Mouse (Mus musculus) CH12.LX (cell line): ENCODE measurements around the gene Jmjd8.

Experiments
- CTCF ChIP-seq, 2 experiments: IDR thresholded peaks in 1 of 2; conservative IDR thresholded peaks in 1 of 2; 2 replicates each; pipeline ENCODE4 v1.5.1; 2011 to 2012; ENCODE audit warnings: low read depth in 2 of 2, low read length in 2 of 2, improper control_type of control experiment in 1 of 2, inconsistent platforms in 1 of 2, mild to moderate bottlenecking in 1 of 2, moderate library complexity in 1 of 2
- E2F4 ChIP-seq: IDR thresholded peaks from 2 replicates; pipeline ENCODE4 v1.6.1; 2011; ENCODE audit warnings: low read depth, low read length, improper control_type of control experiment; ENCODE audit not compliant: insufficient replicate concordance
- KAT2A ChIP-seq: IDR thresholded peaks from 2 replicates; pipeline ENCODE4 v1.6.1; 2012; ENCODE audit warnings: low read length, improper control_type of control experiment, inconsistent platforms; ENCODE audit not compliant: insufficient replicate concordance
- POLR2A ChIP-seq: IDR thresholded peaks from 2 replicates; pipeline ENCODE4 v1.6.1; 2011; ENCODE audit warnings: low read depth, mild to moderate bottlenecking, improper control_type of control experiment, low read length
- SMC3 ChIP-seq: IDR thresholded peaks from 2 replicates; pipeline ENCODE4 v1.6.1; 2011; ENCODE audit warnings: low read depth, low read length, improper control_type of control experiment
- USF1 ChIP-seq: IDR thresholded peaks from 2 replicates; pipeline ENCODE4 v1.6.1; 2014; ENCODE audit warnings: low read depth, mild to moderate bottlenecking, inconsistent platforms, low read length, improper control_type of control experiment
- ZKSCAN1 ChIP-seq: IDR thresholded peaks from 2 replicates; pipeline ENCODE4 v1.6.1; 2012; ENCODE audit warnings: low read depth, inconsistent platforms, low read length, improper control_type of control experiment, borderline replicate concordance

DNA sequence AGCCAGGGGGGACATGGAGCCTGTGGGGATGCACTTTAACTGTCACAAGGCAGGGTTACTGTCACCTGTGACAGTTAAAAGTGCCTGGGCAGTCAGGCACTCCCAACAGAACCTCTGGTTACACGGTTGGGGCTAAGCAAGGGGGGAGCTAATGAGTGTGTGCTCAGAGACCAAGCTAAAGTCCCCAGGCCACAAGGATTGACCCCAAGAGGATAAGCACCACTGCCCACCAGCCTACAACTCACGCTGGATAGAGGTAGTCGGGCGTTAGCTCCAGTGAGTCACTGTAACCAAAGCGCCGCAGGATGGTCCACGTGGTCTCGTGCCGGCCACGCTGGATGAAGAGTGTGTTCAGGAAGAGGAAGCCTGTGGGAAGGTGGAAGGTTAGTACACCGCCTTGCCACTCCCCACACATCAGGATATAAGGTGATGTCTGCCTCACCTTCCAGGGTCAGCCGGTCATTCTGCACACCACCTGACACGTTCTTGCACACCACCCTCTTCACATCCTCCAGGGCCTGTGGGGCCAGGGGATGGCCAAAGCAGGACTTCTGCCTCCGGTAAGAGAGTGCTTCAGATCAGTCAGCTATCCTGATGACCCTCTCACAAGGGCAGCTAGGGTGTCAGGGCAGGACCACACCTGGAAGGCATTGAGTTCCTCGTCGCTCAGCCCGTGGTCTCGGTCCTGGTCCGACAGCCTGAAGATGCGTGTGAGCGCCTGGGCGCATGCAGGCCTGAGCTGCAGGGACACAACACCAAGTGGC, 12.6 kb downstream of the Jmjd8 start, which contains the start of gene Gm20683:
- no peak for TF ChIP-seq CTCF (conservative IDR thresholded peaks at IDR 0.05 in 1 of 2, IDR thresholded peaks at IDR 0.05 in 1 of 2; ENCODE audit: low read depth in 2 of 2, low read length in 2 of 2)
- no peak for TF ChIP-seq POLR2A
- no peak for TF ChIP-seq E2F4
- TF ChIP-seq KAT2A: no peak
- no peak for TF ChIP-seq USF1
- no peak for TF ChIP-seq SMC3
- TF ChIP-seq ZKSCAN1: no peak
